Mouse (Mus musculus) gastrocnemius, postnatal 4 days (tissue): ENCODE results near the gene Ampd2. TPM values are rescaled to one million over a fixed set of nuclear protein-coding genes. Genes with fewer than 3 reads are reported as not detected.

ENCODE experiments used
- DNase-seq, 2 experiments: peaks; one replicate each; pipeline ENCODE4 v3.0.0; 2021 to 2022; ENCODE audit warnings: low spot score in 2 of 2, mixed read lengths in 2 of 2
- total RNA-seq, 2 experiments: library from RNA; stranded (reverse); gene quantifications; 2 replicates each; pipeline ENCODE4 v1.2.3; 2021

The Ampd2 gene
- total RNA-seq, 2 experiments from 2014 or later, result 20.2 to 22.2 TPM

GRCm38 (mm10) chr3:108096226-108096625 lies 9.8 kb upstream of the Ampd2 start:
- DNase-seq, result no peak

GRCm38 (mm10) chr3:108094976-108095760 lies 8.7 kb upstream of the Ampd2 start:
- DNase-seq, result no peak

GRCm38 (mm10) chr3:108094146-108094545 lies 7.7 kb upstream of the Ampd2 start:
- no peak for DNase-seq

- no peak for DNase-seq
Measured at GRCm38 (mm10) chr3:108093306-108093705, 6.9 kb upstream of the Ampd2 start.

- no peak for DNase-seq
Measured at GRCm38 (mm10) chr3:108092536-108093115, 6.2 kb upstream of the Ampd2 start, which contains the start of gene Gnat2. TSS of gene Gnat2 (plus strand) at chr3:108092789.

GRCm38 (mm10) chr3:108092030-108092429 lies 5.6 kb upstream of the Ampd2 start:
- no peak for DNase-seq

GRCm38 (mm10) chr3:108090561-108090960 lies 4.1 kb upstream of the Ampd2 start:
- DNase-seq, result no peak

GRCm38 (mm10) chr3:108089916-108090315 lies 3.5 kb upstream of the Ampd2 start:
- no peak for DNase-seq

- DNase-seq, result no peak
Measured at GRCm38 (mm10) chr3:108088842-108089380, 2.5 kb upstream of the Ampd2 start.

- DNase-seq, result no peak
Measured at GRCm38 (mm10) chr3:108087329-108087728, 878 bp upstream of the Ampd2 start.

- peak; percentile 60 to 83 for DNase-seq
Measured at GRCm38 (mm10) chr3:108085721-108086469, 556 bp downstream of the Ampd2 start.

GRCm38 (mm10) chr3:108085281-108085720 lies 1.1 kb downstream of the Ampd2 start:
- peak; percentile 88 to 97 for DNase-seq

- no peak for DNase-seq
Measured at GRCm38 (mm10) chr3:108084767-108085270, 1.6 kb downstream of the Ampd2 start.

- DNase-seq, result no peak
Measured at GRCm38 (mm10) chr3:108083904-108084407, 2.5 kb downstream of the Ampd2 start.

GRCm38 (mm10) chr3:108083161-108083560 lies 3.3 kb downstream of the Ampd2 start:
- DNase-seq, result no peak

- DNase-seq, result no peak
Measured at GRCm38 (mm10) chr3:108082251-108082875, 4.1 kb downstream of the Ampd2 start.

GRCm38 (mm10) chr3:108081681-108082080 lies 4.8 kb downstream of the Ampd2 start:
- no peak for DNase-seq

- no peak for DNase-seq
Measured at GRCm38 (mm10) chr3:108076836-108077235, 9.6 kb downstream of the Ampd2 start.

GRCm38 (mm10) chr3:108072983-108073569 lies 13.4 kb downstream of the Ampd2 start:
- no peak for DNase-seq
